Mouse (Mus musculus) neural tube, embryonic 13.5 days (tissue): ENCODE results near the gene Tbpl2. TPM values are rescaled to one million over a fixed set of nuclear protein-coding genes. Genes with fewer than 3 reads are reported as not detected.

Experiments used
- ATAC-seq: fragments of 200-750 bp; cut with Nextera tagmentation; 2 replicates; pipeline ENCODE4 v1.8.0; 2017; ENCODE audit warnings: low read depth, mild to moderate bottlenecking, moderate TSS enrichment, moderate library complexity
- H3K27ac ChIP-seq: fragments of 300-500 bp; sonication (generic); replicated peaks from 2 replicates; pipeline ENCODE4 v1.5.1; 2015; ENCODE audit warnings: moderate library complexity, mild to moderate bottlenecking, inconsistent platforms
- H3K27me3 ChIP-seq: fragments of 300-500 bp; sonication (generic); 2 replicates; pipeline ENCODE4 v1.6.1; 2015; ENCODE audit warnings: mild to moderate bottlenecking, inconsistent platforms
- H3K36me3 ChIP-seq: fragments of 300-500 bp; sonication (generic); 2 replicates; pipeline ENCODE4 v1.6.1; 2015; ENCODE audit warnings: mild to moderate bottlenecking, inconsistent platforms
- H3K4me1 ChIP-seq: fragments of 300-500 bp; sonication (generic); replicated peaks from 2 replicates; pipeline ENCODE4 v1.6.1; 2015; ENCODE audit warnings: inconsistent platforms
- H3K4me2 ChIP-seq: fragments of 300-500 bp; sonication (generic); 2 replicates; pipeline ENCODE4 v1.6.1; 2015; ENCODE audit warnings: inconsistent platforms, mild to moderate bottlenecking, moderate library complexity
- H3K4me3 ChIP-seq: fragments of 300-500 bp; sonication (generic); 2 replicates; pipeline ENCODE4 v1.5.1; 2015; ENCODE audit warnings: mild to moderate bottlenecking, inconsistent platforms
- H3K9ac ChIP-seq: fragments of 300-500 bp; sonication (generic); 2 replicates; pipeline ENCODE4 v1.6.1; 2015; ENCODE audit warnings: moderate library complexity, mild to moderate bottlenecking, inconsistent platforms
- H3K9me3 ChIP-seq: fragments of 300-500 bp; sonication (generic); 2 replicates; pipeline ENCODE4 v1.6.1; 2016; ENCODE audit warnings: inconsistent platforms
- WGBS: fragments of 180-500 bp; shearing (Covaris S2); methylation state at CpG from one replicate; pipeline ENCODE4 v1.1.7; 2015; 5-methylcytosine and 5-hydroxymethylcytosine counted together
- polyA plus RNA-seq: library from polyadenylated mRNA; unstranded; fragments of >200 nt; fragmentation: Nextera tagmentation; extraction: Ambion mirVana; gene quantifications from 2 replicates; pipeline ENCODE4 v1.2.1, GENCODE M21; 2015

Tbpl2 gene
- not detected in 2 replicates for polyA plus RNA-seq

GRCm38 (mm10) chr2:24096495-24096894 is at the start of gene Tbpl2:
TSS of gene Tbpl2 (minus strand) at chr2:24096595.
- H3K4me1 ChIP-seq: no peaks in the 10 kb centered on the region
- H3K9me3 ChIP-seq: no peaks in the 10 kb centered on the region
- H3K4me3 ChIP-seq: no peak within 1 kb of the TSS
- no peaks in the 10 kb centered on the region for H3K36me3 ChIP-seq
- no peak within 1 kb of the TSS for H3K9ac ChIP-seq
- H3K27ac ChIP-seq: no peak within 1 kb of the TSS
- no peak for ATAC-seq
- H3K27me3 ChIP-seq: no peaks in the 10 kb centered on the region
- 85% methylated on average over 4 of the region's 4 CpGs for WGBS
- no peak within 1 kb of the TSS for H3K4me2 ChIP-seq

- Histone ChIP-seq H3K9ac (no peak overlapping the region), H3K4me2 (no peak overlapping the region), H3K4me1 (no peaks in the 10 kb centered on the region), H3K27ac (no peak overlapping the region), H3K9me3 (peaks cover 1% of the 10 kb centered on the region; the same call in 1 of the 2 replicates), H3K4me3 (no peak overlapping the region), H3K36me3 (no peaks in the 10 kb centered on the region), H3K27me3 (no peaks in the 10 kb centered on the region)
- no peak for ATAC-seq
- WGBS: 76% methylated on average over 1 of the region's 1 CpGs
Observed at GRCm38 (mm10) chr2:24134373-24134772, 38.0 kb upstream of the Tbpl2 start.

GRCm38 (mm10) chr2:24109085-24109484 is 12.7 kb upstream of the Tbpl2 start:
- Histone ChIP-seq H3K9me3 (no peaks in the 10 kb centered on the region), H3K4me2 (no peak overlapping the region), H3K27me3 (no peaks in the 10 kb centered on the region), H3K36me3 (no peaks in the 10 kb centered on the region), H3K27ac (no peak overlapping the region), H3K4me3 (no peak overlapping the region), H3K9ac (no peak overlapping the region), H3K4me1 (no peaks in the 10 kb centered on the region)
- ATAC-seq: no peak

- Histone ChIP-seq H3K9ac (no peak overlapping the region), H3K4me2 (no peak overlapping the region), H3K9me3 (no peaks in the 10 kb centered on the region), H3K27ac (no peak overlapping the region), H3K4me1 (no peaks in the 10 kb centered on the region), H3K27me3 (no peaks in the 10 kb centered on the region), H3K4me3 (no peak overlapping the region), H3K36me3 (no peaks in the 10 kb centered on the region)
- 86% methylated on average over 4 of the region's 4 CpGs for WGBS
- no peak for ATAC-seq
Observed at GRCm38 (mm10) chr2:24103619-24104289, 7.4 kb upstream of the Tbpl2 start.

- 82% methylated on average over 1 of the region's 1 CpGs for WGBS
- Histone ChIP-seq H3K4me1 (no peaks in the 10 kb centered on the region), H3K27me3 (no peaks in the 10 kb centered on the region), H3K4me3 (no peak overlapping the region), H3K9ac (no peak overlapping the region), H3K36me3 (no peaks in the 10 kb centered on the region), H3K4me2 (no peak overlapping the region), H3K27ac (no peak overlapping the region), H3K9me3 (no peaks in the 10 kb centered on the region)
- no peak for ATAC-seq
Observed at GRCm38 (mm10) chr2:24090921-24091320, 5.5 kb downstream of the Tbpl2 start.

- Histone ChIP-seq H3K27ac (no peak overlapping the region), H3K27me3 (no peaks in the 10 kb centered on the region), H3K9me3 (no peaks in the 10 kb centered on the region), H3K4me2 (no peak overlapping the region), H3K9ac (no peak overlapping the region), H3K4me1 (peaks cover 16% of the 10 kb centered on the region), H3K4me3 (no peak overlapping the region), H3K36me3 (no peaks in the 10 kb centered on the region)
- WGBS: 92% methylated on average over 3 of the region's 3 CpGs
- no peak for ATAC-seq
Observed at GRCm38 (mm10) chr2:24050459-24050858, 45.9 kb downstream of the Tbpl2 start.

GRCm38 (mm10) chr2:24049344-24049990 is 46.9 kb downstream of the Tbpl2 start, which contains the start of gene Hnmt:
TSS of gene Hnmt (minus strand) at chr2:24049394.
- ATAC-seq: no peak
- Histone ChIP-seq H3K27me3 (no peaks in the 10 kb centered on the region), H3K4me1 (peaks cover 16% of the 10 kb centered on the region), H3K4me2 (peak within 1 kb of the TSS; percentile 59), H3K4me3 (peak within 1 kb of the TSS; percentile 33), H3K27ac (peak within 1 kb of the TSS; percentile 68), H3K9me3 (no peaks in the 10 kb centered on the region), H3K36me3 (no peaks in the 10 kb centered on the region), H3K9ac (peak within 1 kb of the TSS; percentile 61)
- 56% methylated on average over 7 of the region's 7 CpGs for WGBS

- H3K27me3 ChIP-seq: no peaks in the 10 kb centered on the region
- H3K27ac ChIP-seq: peak overlapping the region; percentile 68
- H3K36me3 ChIP-seq: no peaks in the 10 kb centered on the region
- ATAC-seq: peak; percentile 96
- peak overlapping the region; percentile 33 for H3K4me3 ChIP-seq
- H3K4me2 ChIP-seq: peak overlapping the region; percentile 59
- H3K9me3 ChIP-seq: no peaks in the 10 kb centered on the region
- peaks cover 16% of the 10 kb centered on the region for H3K4me1 ChIP-seq
- H3K9ac ChIP-seq: peak overlapping the region; percentile 61
- WGBS: 7% methylated on average over 16 of the region's 16 CpGs
Observed at GRCm38 (mm10) chr2:24048480-24049097, 47.8 kb downstream of the Tbpl2 start.

- peak; percentile 83 for ATAC-seq
- WGBS: 25% methylated on average over 6 of the region's 6 CpGs
- H3K36me3 ChIP-seq: no peaks in the 10 kb centered on the region
- peak overlapping the region; percentile 33 for H3K4me3 ChIP-seq
- H3K9me3 ChIP-seq: no peaks in the 10 kb centered on the region
- H3K9ac ChIP-seq: peak overlapping the region; percentile 61
- H3K4me2 ChIP-seq: peak overlapping the region; percentile 59
- peak overlapping the region; percentile 68; the same call in 1 of the 2 replicates for H3K27ac ChIP-seq
- no peaks in the 10 kb centered on the region for H3K27me3 ChIP-seq
- peaks cover 16% of the 10 kb centered on the region for H3K4me1 ChIP-seq
Observed at GRCm38 (mm10) chr2:24047551-24048479, 48.6 kb downstream of the Tbpl2 start.

GRCm38 (mm10) chr2:24042901-24043300 is 53.5 kb downstream of the Tbpl2 start:
- H3K4me1 ChIP-seq: peaks cover 5% of the 10 kb centered on the region
- no peak overlapping the region for H3K9ac ChIP-seq
- H3K4me2 ChIP-seq: no peak overlapping the region
- H3K27me3 ChIP-seq: no peaks in the 10 kb centered on the region
- H3K27ac ChIP-seq: no peak overlapping the region
- 85% methylated on average over 1 of the region's 1 CpGs for WGBS
- no peak overlapping the region for H3K4me3 ChIP-seq
- H3K9me3 ChIP-seq: no peaks in the 10 kb centered on the region
- ATAC-seq: no peak
- no peaks in the 10 kb centered on the region for H3K36me3 ChIP-seq

GRCm38 (mm10) chr2:24040531-24040930 is 55.9 kb downstream of the Tbpl2 start:
- Histone ChIP-seq H3K4me2 (no peak overlapping the region), H3K27ac (no peak overlapping the region), H3K4me3 (no peak overlapping the region), H3K36me3 (no peaks in the 10 kb centered on the region), H3K4me1 (no peaks in the 10 kb centered on the region), H3K9ac (no peak overlapping the region), H3K9me3 (no peaks in the 10 kb centered on the region), H3K27me3 (no peaks in the 10 kb centered on the region)
- no peak for ATAC-seq
- WGBS: 89% methylated on average over 1 of the region's 1 CpGs
